In the genomic region with DNA sequence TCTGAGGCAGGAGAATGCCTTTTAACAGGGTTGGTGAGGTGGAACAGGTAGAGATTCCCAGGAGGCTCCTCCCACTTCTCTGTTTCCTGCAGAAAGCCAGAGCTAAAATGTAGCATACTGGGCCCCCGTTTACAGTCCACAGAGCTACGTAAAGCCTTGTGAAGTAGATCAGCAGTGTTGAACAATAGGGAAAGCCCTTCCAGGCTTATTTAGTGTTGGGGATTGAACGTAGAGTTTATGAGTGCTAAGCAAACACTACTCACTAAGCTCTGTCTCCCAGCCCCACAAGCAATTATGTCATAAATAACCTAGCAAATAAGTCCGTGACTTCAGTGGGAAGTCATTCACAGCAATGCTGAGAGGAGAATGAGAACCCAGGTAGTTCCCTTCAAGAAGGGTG, we compare ENCODE assay signal across 18 mouse cellular contexts.
DNase-seq lines count a peak whose midpoint lies in the region; ATAC-seq lines count a peak whose summit lies in the region.
"Had no signal": no experiment of that assay in that cellular context is flagged by ENCODE, and none has a peak within 500 bp of the region (broad histone marks: within the 10 kb centered on the region; RNA-seq: fewer than 3 reads in every experiment).

No protein-coding gene starts in this region.

- no peak overlapping the region for H3K4me3 ChIP-seq in heart, embryonic 13.5 days
- H3K4me3 ChIP-seq in kidney, embryonic 16.5 days (ENCODE audit: low read length), result no peak overlapping the region
- no peak overlapping the region for H3K4me3 ChIP-seq in neural tube, embryonic 13.5 days
- no peak overlapping the region for H3K4me3 ChIP-seq in neural tube, embryonic 15.5 days (replicated peaks)
- H3K4me3 ChIP-seq: embryonic facial prominence, embryonic 13.5 days; forebrain, embryonic 15.5 days; heart, adult 2 months; liver, embryonic 15.5 days had no signal

- no peak for ATAC-seq in heart, embryonic 13.5 days (ENCODE audit: extremely low read depth, insufficient number of reproducible peaks, low FRiP score, low TSS enrichment)
- no peak for ATAC-seq in kidney, embryonic 16.5 days (ENCODE audit: low FRiP score, low TSS enrichment)
- no peak for ATAC-seq in neural tube, embryonic 13.5 days (ENCODE audit: low read depth)
- 0 out of 2 replicates have a peak, but pooled peaks have one; percentile 25 for ATAC-seq in neural tube, embryonic 15.5 days (ENCODE audit: low FRiP score)
- ATAC-seq: activated CD4-positive, CD25-positive, alpha-beta regulatory T cell, adult 4 months had no signal

- H3K4me2 ChIP-seq in heart, embryonic 13.5 days, result no peak overlapping the region
- no peak overlapping the region for H3K4me2 ChIP-seq in kidney, embryonic 16.5 days (replicated peaks; ENCODE audit: low read depth, low read length)
- no peak overlapping the region for H3K4me2 ChIP-seq in neural tube, embryonic 13.5 days
- no peak overlapping the region for H3K4me2 ChIP-seq in neural tube, embryonic 15.5 days
- H3K4me2 ChIP-seq: embryonic facial prominence, embryonic 13.5 days; forebrain, embryonic 15.5 days; liver, embryonic 15.5 days had no signal

- WGBS in heart, embryonic 13.5 days, result 56% methylated on average over 4 of the region's 4 CpGs
- 15% methylated on average over 4 of the region's 4 CpGs for WGBS in kidney, embryonic 16.5 days
- 14% methylated on average over 4 of the region's 4 CpGs for WGBS in neural tube, embryonic 13.5 days
- 14% methylated on average over 4 of the region's 4 CpGs for WGBS in neural tube, embryonic 15.5 days

- no peaks in the 10 kb centered on the region for H3K9me3 ChIP-seq in heart, embryonic 13.5 days
- no peaks in the 10 kb centered on the region for H3K9me3 ChIP-seq in kidney, embryonic 16.5 days (ENCODE audit: low read length)
- no peaks in the 10 kb centered on the region for H3K9me3 ChIP-seq in neural tube, embryonic 13.5 days
- H3K9me3 ChIP-seq in neural tube, embryonic 15.5 days (replicated peaks), result no peaks in the 10 kb centered on the region
- H3K9me3 ChIP-seq: embryonic facial prominence, embryonic 13.5 days; forebrain, embryonic 15.5 days; G1E; liver, embryonic 15.5 days had no signal

- no peak for DNase-seq in heart, adult 9 months (ENCODE audit: low spot score in 2 of 2)
- DNase-seq in kidney, postnatal 10 days, result no peak
- no peak for DNase-seq in neural tube, embryonic 10.5 days (ENCODE audit: extremely low spot score, low spot score)
- no peak for DNase-seq in layer of hippocampus, adult 9-10 months (ENCODE audit: low spot score)
- DNase-seq: adrenal gland, postnatal 10 days; cerebellum, adult 9-11 months; gastrocnemius, postnatal 25 days; heart, adult 2 months; kidney, postnatal 36 days had no signal

- no peak overlapping the region for H3K9ac ChIP-seq in heart, embryonic 13.5 days
- 0 out of 2 replicates have a peak overlapping the region, but pooled peaks have one; percentile 39 for H3K9ac ChIP-seq in kidney, embryonic 16.5 days (replicated peaks; ENCODE audit: low read length)
- H3K9ac ChIP-seq in neural tube, embryonic 13.5 days, result no peak overlapping the region; the same call in 1 of the 2 replicates
- H3K9ac ChIP-seq in neural tube, embryonic 15.5 days (replicated peaks), result no peak overlapping the region
- H3K9ac ChIP-seq: embryonic facial prominence, embryonic 13.5 days; forebrain, embryonic 15.5 days; liver, embryonic 15.5 days had no signal

- H3K4me1 ChIP-seq in heart, embryonic 13.5 days, result peaks cover 57% of the 10 kb centered on the region
- peaks cover 62% of the 10 kb centered on the region for H3K4me1 ChIP-seq in kidney, embryonic 16.5 days (ENCODE audit: insufficient read depth, low read length)
- peaks cover 81% of the 10 kb centered on the region for H3K4me1 ChIP-seq in neural tube, embryonic 13.5 days (replicated peaks)
- peaks cover 65% of the 10 kb centered on the region for H3K4me1 ChIP-seq in neural tube, embryonic 15.5 days

- no peaks in the 10 kb centered on the region for H3K36me3 ChIP-seq in heart, embryonic 13.5 days
- H3K36me3 ChIP-seq in kidney, embryonic 16.5 days (ENCODE audit: insufficient read depth, low read length), result no peaks in the 10 kb centered on the region
- H3K36me3 ChIP-seq in neural tube, embryonic 13.5 days, result no peaks in the 10 kb centered on the region
- no peaks in the 10 kb centered on the region for H3K36me3 ChIP-seq in neural tube, embryonic 15.5 days
- H3K36me3 ChIP-seq: embryonic facial prominence, embryonic 13.5 days; forebrain, embryonic 15.5 days; G1E; liver, embryonic 15.5 days had no signal

- 0 out of 2 replicates have a peak overlapping the region, but pooled peaks have one; percentile 3 for H3K27ac ChIP-seq in heart, embryonic 13.5 days (replicated peaks)
- peak overlapping the region; percentile 82 for H3K27ac ChIP-seq in kidney, embryonic 16.5 days (ENCODE audit: low read length)
- H3K27ac ChIP-seq in neural tube, embryonic 13.5 days (replicated peaks), result peak overlapping the region; percentile 71
- H3K27ac ChIP-seq in neural tube, embryonic 15.5 days (replicated peaks), result peak overlapping the region; percentile 69
- H3K27ac ChIP-seq: embryonic facial prominence, embryonic 13.5 days; forebrain, embryonic 15.5 days; heart, adult 2 months; liver, embryonic 15.5 days had no signal

- no peaks in the 10 kb centered on the region for H3K27me3 ChIP-seq in heart, embryonic 13.5 days (replicated peaks)
- no peaks in the 10 kb centered on the region for H3K27me3 ChIP-seq in kidney, embryonic 16.5 days (ENCODE audit: insufficient read depth, low read length)
- no peaks in the 10 kb centered on the region for H3K27me3 ChIP-seq in neural tube, embryonic 13.5 days
- no peaks in the 10 kb centered on the region for H3K27me3 ChIP-seq in neural tube, embryonic 15.5 days (replicated peaks)
- H3K27me3 ChIP-seq: embryonic facial prominence, embryonic 13.5 days; forebrain, embryonic 15.5 days; liver, embryonic 15.5 days had no signal

Comparison
In these comparisons a context has a peak if more than half of its experiments do, and no peak if none do; other contexts are left out.
1. H3K27ac ChIP-seq: peak in every context shown above with its lines; median percentile 82 in kidney, embryonic 16.5 days; 71 in neural tube, embryonic 13.5 days; 69 in neural tube, embryonic 15.5 days; 3 in heart, embryonic 13.5 days.